Mouse (Mus musculus) gastrocnemius, adult 18-20 months (tissue): ENCODE data around the gene Mrps18c. TPM values are rescaled to one million over a fixed set of nuclear protein-coding genes. Genes with fewer than 3 reads are reported as not detected.

Experiments
- DNase-seq: peaks from one replicate; pipeline ENCODE4 v3.0.0; 2021; ENCODE audit warnings: low spot score
- long read RNA-seq, 2 experiments: library from polyadenylated mRNA; stranded (forward); transcript quantifications; one replicate each; pipeline ENCODE4 v2.0.0; 2021
- total RNA-seq, 2 experiments: library from RNA; stranded (reverse); gene quantifications; 2 replicates each; pipeline ENCODE4 v1.2.3; 2021

Mrps18c gene
- total RNA-seq: 10 to 100 TPM; 69.9 to 71.4 TPM
- long read RNA-seq, experiment 1, transcript Mrps18c-201 (6 exons, 638 nt): major isoform, 73 of 83 reads
- long read RNA-seq, experiment 1, partial matches to known transcripts: 0 of 83 reads
- long read RNA-seq, experiment 1, other reads (novel, unspliced or antisense): 7 of 83 reads
- long read RNA-seq, experiment 2, transcript Mrps18c-201 (6 exons, 638 nt): major isoform, 56 of 65 reads
- long read RNA-seq, experiment 2, partial matches to known transcripts: 0 of 65 reads
- long read RNA-seq, experiment 2, other reads (novel, unspliced or antisense): 5 of 65 reads

GRCm38 (mm10) chr5:100798165-100798860 lies at the start of gene Mrps18c, which contains the start of gene Helq:
TSS of gene Mrps18c (plus strand) at chr5:100798627.
TSS of gene Helq (minus strand) at chr5:100798598.
- DNase-seq: peak; percentile 87

- no peak for DNase-seq
Measured at GRCm38 (mm10) chr5:100750617-100751255, 47.7 kb upstream of the Mrps18c start.

GRCm38 (mm10) chr5:100751655-100752054 lies 46.8 kb upstream of the Mrps18c start:
- DNase-seq: no peak

GRCm38 (mm10) chr5:100753407-100753806 lies 45.0 kb upstream of the Mrps18c start:
- no peak for DNase-seq

GRCm38 (mm10) chr5:100758121-100758520 lies 40.3 kb upstream of the Mrps18c start:
- no peak for DNase-seq

GRCm38 (mm10) chr5:100760049-100760663 lies 38.3 kb upstream of the Mrps18c start:
- DNase-seq: no peak

GRCm38 (mm10) chr5:100761736-100762135 lies 36.7 kb upstream of the Mrps18c start:
- no peak for DNase-seq

GRCm38 (mm10) chr5:100766026-100766425 lies 32.4 kb upstream of the Mrps18c start:
- DNase-seq: no peak

GRCm38 (mm10) chr5:100771575-100771974 lies 26.9 kb upstream of the Mrps18c start:
- DNase-seq: no peak

- no peak for DNase-seq
Measured at GRCm38 (mm10) chr5:100775778-100776404, 22.5 kb upstream of the Mrps18c start.

- DNase-seq: no peak
Measured at GRCm38 (mm10) chr5:100776900-100777299, 21.5 kb upstream of the Mrps18c start.

GRCm38 (mm10) chr5:100779002-100779401 lies 19.4 kb upstream of the Mrps18c start:
- DNase-seq: no peak

- DNase-seq: no peak
Measured at GRCm38 (mm10) chr5:100787527-100787926, 10.9 kb upstream of the Mrps18c start.

- DNase-seq: no peak
Measured at GRCm38 (mm10) chr5:100792261-100792660, 6.2 kb upstream of the Mrps18c start.

- no peak for DNase-seq
Measured at GRCm38 (mm10) chr5:100794084-100794483, 4.3 kb upstream of the Mrps18c start.

GRCm38 (mm10) chr5:100818341-100818740 lies 19.9 kb downstream of the Mrps18c start:
- DNase-seq: no peak

GRCm38 (mm10) chr5:100819568-100820480 lies 21.4 kb downstream of the Mrps18c start:
- DNase-seq: no peak

GRCm38 (mm10) chr5:100820483-100821184 lies 22.2 kb downstream of the Mrps18c start, which contains the start of gene Abraxas1:
TSS of gene Abraxas1 (minus strand) at chr5:100820965.
- DNase-seq: peak; percentile 86

- no peak for DNase-seq
Measured at GRCm38 (mm10) chr5:100821375-100821774, 22.9 kb downstream of the Mrps18c start.

- no peak for DNase-seq
Measured at GRCm38 (mm10) chr5:100822826-100823225, 24.4 kb downstream of the Mrps18c start.
